Mouse (Mus musculus) limb, embryonic 12.5 days (tissue): ENCODE measurements around the gene Dpp6. TPM values are rescaled to one million over a fixed set of nuclear protein-coding genes. Genes with fewer than 3 reads are reported as not detected.

Experiments used
- ATAC-seq: fragments of 200-750 bp; cut with Nextera tagmentation; 2 replicates; pipeline ENCODE4 v1.8.0; 2017; ENCODE audit warnings: low read depth, moderate TSS enrichment; ENCODE audit not compliant: insufficient number of reproducible peaks, insufficient read depth, low FRiP score, low TSS enrichment
- H3K27ac ChIP-seq: fragments of 300-500 bp; sonication (generic); 2 replicates; pipeline ENCODE4 v1.5.1; 2016; ENCODE audit warnings: mild to moderate bottlenecking, moderate library complexity
- H3K27me3 ChIP-seq: fragments of 300-500 bp; sonication (generic); 2 replicates; pipeline ENCODE4 v1.6.1; 2016; ENCODE audit warnings: mild to moderate bottlenecking, moderate library complexity
- H3K36me3 ChIP-seq: fragments of 300-500 bp; sonication (generic); 2 replicates; pipeline ENCODE4 v1.6.1; 2016; ENCODE audit warnings: mild to moderate bottlenecking, moderate library complexity
- H3K4me1 ChIP-seq: fragments of 300-500 bp; sonication (generic); replicated peaks from 2 replicates; pipeline ENCODE4 v1.6.1; 2016
- H3K4me2 ChIP-seq: fragments of 300-500 bp; sonication (generic); 2 replicates; pipeline ENCODE4 v1.6.1; 2016; ENCODE audit warnings: mild to moderate bottlenecking, moderate library complexity
- H3K4me3 ChIP-seq: fragments of 300-500 bp; sonication (generic); replicated peaks from 2 replicates; pipeline ENCODE4 v1.5.1; 2016; ENCODE audit warnings: mild to moderate bottlenecking
- H3K9ac ChIP-seq: fragments of 300-500 bp; sonication (generic); replicated peaks from 2 replicates; pipeline ENCODE4 v1.6.1; 2016; ENCODE audit warnings: mild to moderate bottlenecking, moderate library complexity
- H3K9me3 ChIP-seq: fragments of 300-500 bp; sonication (generic); 2 replicates; pipeline ENCODE4 v1.6.1; 2016; ENCODE audit warnings: mild to moderate bottlenecking, moderate library complexity
- WGBS: fragments of 180-500 bp; shearing (Covaris S2); methylation state at CpG from one replicate; pipeline ENCODE4 v1.1.7; 2016; 5-methylcytosine and 5-hydroxymethylcytosine counted together
- polyA plus RNA-seq: library from polyadenylated mRNA; unstranded; fragments of >200 nt; fragmentation: Nextera tagmentation; extraction: Ambion mirVana; gene quantifications from 2 replicates; pipeline ENCODE4 v1.2.1, GENCODE M21; 2016

Dpp6 gene
- polyA plus RNA-seq, 1 experiment from 2014 or later, result 1.8 TPM

- no peak overlapping the region for H3K4me3 ChIP-seq
- no peaks in the 10 kb centered on the region for H3K36me3 ChIP-seq
- H3K4me1 ChIP-seq, result no peaks in the 10 kb centered on the region
- ATAC-seq, result no peak
- WGBS, result 95% methylated on average over 7 of the region's 7 CpGs
- H3K9me3 ChIP-seq, result no peaks in the 10 kb centered on the region
- H3K9ac ChIP-seq, result no peak overlapping the region
- H3K27me3 ChIP-seq, result no peaks in the 10 kb centered on the region
- H3K4me2 ChIP-seq, result no peak overlapping the region
- H3K27ac ChIP-seq, result no peak overlapping the region
Observed at GRCm38 (mm10) chr5:27292236-27292635, 475.2 kb downstream of the Dpp6 start.

- Histone ChIP-seq H3K4me3 (no peak overlapping the region), H3K9ac (no peak overlapping the region), H3K36me3 (no peaks in the 10 kb centered on the region), H3K27me3 (no peaks in the 10 kb centered on the region), H3K9me3 (no peaks in the 10 kb centered on the region), H3K27ac (no peak overlapping the region), H3K4me2 (no peak overlapping the region), H3K4me1 (peaks cover 9% of the 10 kb centered on the region)
- WGBS, result 72% methylated on average over 2 of the region's 2 CpGs
- ATAC-seq, result no peak
Observed at GRCm38 (mm10) chr5:27304115-27304514, 487.1 kb downstream of the Dpp6 start.

GRCm38 (mm10) chr5:27306497-27307152 is 489.6 kb downstream of the Dpp6 start:
- no peaks in the 10 kb centered on the region for H3K36me3 ChIP-seq
- H3K27me3 ChIP-seq, result no peaks in the 10 kb centered on the region
- H3K4me1 ChIP-seq, result peaks cover 9% of the 10 kb centered on the region
- no peak overlapping the region for H3K27ac ChIP-seq
- peak; percentile 73; the same call in 1 of the 2 replicates for ATAC-seq
- H3K9ac ChIP-seq, result no peak overlapping the region
- 32% methylated on average over 4 of the region's 4 CpGs for WGBS
- H3K9me3 ChIP-seq, result no peaks in the 10 kb centered on the region
- no peak overlapping the region for H3K4me2 ChIP-seq
- H3K4me3 ChIP-seq, result no peak overlapping the region

GRCm38 (mm10) chr5:27310217-27310616 is 493.2 kb downstream of the Dpp6 start:
- no peak overlapping the region for H3K4me2 ChIP-seq
- ATAC-seq, result no peak
- H3K4me1 ChIP-seq, result peaks cover 9% of the 10 kb centered on the region
- H3K4me3 ChIP-seq, result no peak overlapping the region
- H3K27me3 ChIP-seq, result no peaks in the 10 kb centered on the region
- H3K36me3 ChIP-seq, result no peaks in the 10 kb centered on the region
- H3K9me3 ChIP-seq, result no peaks in the 10 kb centered on the region
- H3K9ac ChIP-seq, result no peak overlapping the region
- H3K27ac ChIP-seq, result no peak overlapping the region
- WGBS, result 66% methylated on average over 2 of the region's 2 CpGs

- 0 out of 2 replicates have a peak, but pooled peaks cover 3% of the 10 kb centered on the region for H3K4me1 ChIP-seq
- H3K4me2 ChIP-seq, result no peak overlapping the region
- H3K9me3 ChIP-seq, result no peaks in the 10 kb centered on the region
- H3K4me3 ChIP-seq, result no peak overlapping the region
- no peaks in the 10 kb centered on the region for H3K27me3 ChIP-seq
- H3K9ac ChIP-seq, result no peak overlapping the region
- WGBS, result 0% methylated on average over 1 of the region's 1 CpGs
- no peak overlapping the region for H3K27ac ChIP-seq
- H3K36me3 ChIP-seq, result no peaks in the 10 kb centered on the region
- ATAC-seq, result no peak
Observed at GRCm38 (mm10) chr5:27316674-27317073, 499.7 kb downstream of the Dpp6 start.

GRCm38 (mm10) chr5:27317264-27317663 is 500.3 kb downstream of the Dpp6 start:
- Histone ChIP-seq H3K36me3 (no peaks in the 10 kb centered on the region), H3K9ac (no peak overlapping the region), H3K4me2 (no peak overlapping the region), H3K27ac (no peak overlapping the region), H3K9me3 (no peaks in the 10 kb centered on the region), H3K27me3 (no peaks in the 10 kb centered on the region), H3K4me3 (no peak overlapping the region), H3K4me1 (0 out of 2 replicates have a peak, but pooled peaks cover 3% of the 10 kb centered on the region)
- ATAC-seq, result no peak

GRCm38 (mm10) chr5:27317832-27318231 is 500.8 kb downstream of the Dpp6 start:
- 50% methylated on average over 1 of the region's 1 CpGs for WGBS
- no peaks in the 10 kb centered on the region for H3K36me3 ChIP-seq
- no peaks in the 10 kb centered on the region for H3K9me3 ChIP-seq
- ATAC-seq, result no peak
- H3K9ac ChIP-seq, result no peak overlapping the region
- H3K27me3 ChIP-seq, result no peaks in the 10 kb centered on the region
- H3K4me1 ChIP-seq, result 0 out of 2 replicates have a peak, but pooled peaks cover 3% of the 10 kb centered on the region
- H3K4me3 ChIP-seq, result no peak overlapping the region
- H3K4me2 ChIP-seq, result no peak overlapping the region
- H3K27ac ChIP-seq, result no peak overlapping the region

GRCm38 (mm10) chr5:27319731-27320130 is 502.7 kb downstream of the Dpp6 start:
- Histone ChIP-seq H3K9ac (no peak overlapping the region), H3K27me3 (no peaks in the 10 kb centered on the region), H3K4me1 (0 out of 2 replicates have a peak, but pooled peaks cover 3% of the 10 kb centered on the region), H3K27ac (no peak overlapping the region), H3K4me3 (no peak overlapping the region), H3K9me3 (no peaks in the 10 kb centered on the region), H3K4me2 (no peak overlapping the region), H3K36me3 (no peaks in the 10 kb centered on the region)
- 87% methylated on average over 4 of the region's 4 CpGs for WGBS
- ATAC-seq, result no peak

- WGBS, result 48% methylated on average over 3 of the region's 3 CpGs
Observed at GRCm38 (mm10) chr5:27322895-27323792, 506.1 kb downstream of the Dpp6 start.

GRCm38 (mm10) chr5:27324346-27324928 is 507.4 kb downstream of the Dpp6 start:
- Histone ChIP-seq H3K4me3 (no peak overlapping the region), H3K27ac (no peak overlapping the region), H3K9me3 (no peaks in the 10 kb centered on the region), H3K27me3 (no peaks in the 10 kb centered on the region), H3K4me1 (no peaks in the 10 kb centered on the region), H3K36me3 (no peaks in the 10 kb centered on the region), H3K9ac (no peak overlapping the region), H3K4me2 (no peak overlapping the region)
- 42% methylated on average over 3 of the region's 3 CpGs for WGBS
- no peak for ATAC-seq

More at GRCm38 (mm10) chr5:27322895-27323792, 506.1 kb downstream of the Dpp6 start:
- no peaks in the 10 kb centered on the region for H3K4me1 ChIP-seq
- H3K27ac ChIP-seq, result no peak overlapping the region
- no peak overlapping the region for H3K4me2 ChIP-seq
- H3K9me3 ChIP-seq, result no peaks in the 10 kb centered on the region
- no peak overlapping the region for H3K4me3 ChIP-seq
- ATAC-seq, result no peak
- H3K36me3 ChIP-seq, result no peaks in the 10 kb centered on the region
- H3K9ac ChIP-seq, result no peak overlapping the region
- H3K27me3 ChIP-seq, result no peaks in the 10 kb centered on the region

GRCm38 (mm10) chr5:27336698-27337097 is 519.7 kb downstream of the Dpp6 start:
- Histone ChIP-seq H3K4me2 (no peak overlapping the region), H3K27ac (no peak overlapping the region), H3K36me3 (no peaks in the 10 kb centered on the region), H3K9me3 (no peaks in the 10 kb centered on the region), H3K27me3 (no peaks in the 10 kb centered on the region), H3K4me3 (no peak overlapping the region), H3K9ac (no peak overlapping the region), H3K4me1 (no peaks in the 10 kb centered on the region; the same call in 1 of the 2 replicates)
- ATAC-seq, result no peak
- WGBS, result 85% methylated on average over 2 of the region's 2 CpGs
